Mouse (Mus musculus): ENCODE measurements around the gene Mrpl3. TPM values are rescaled to one million over a fixed set of nuclear protein-coding genes. Genes with fewer than 3 reads are reported as not detected.

Gene Mrpl3
- polyA plus RNA-seq, 1 experiment from 2014 or later = 42.8 TPM

- no peak overlapping the region for H3K9ac ChIP-seq (ENCODE audit: low read depth, low read length)
- H3K4me1 ChIP-seq (ENCODE audit: control insufficient read depth, low read depth, low read length) = no peaks in the 10 kb centered on the region
- no peak overlapping the region for H3K4me2 ChIP-seq (ENCODE audit: low read depth, low read length)
- H3K36me3 ChIP-seq (ENCODE audit: control insufficient read depth, insufficient read depth) = no peaks in the 10 kb centered on the region
- H3K9me3 ChIP-seq (replicated peaks; ENCODE audit: control insufficient read depth, low read length) = no peaks in the 10 kb centered on the region
- 28% methylated on average over 2 of the region's 2 CpGs for WGBS (ENCODE audit: insufficient replicate concordance)
- ATAC-seq (ENCODE audit: low read depth) = no peak
- no peak overlapping the region for H3K4me3 ChIP-seq (ENCODE audit: low read depth, low read length)
- no peaks in the 10 kb centered on the region for H3K27me3 ChIP-seq (ENCODE audit: control insufficient read depth, insufficient read depth, low read depth, low read length)
- no peak overlapping the region for H3K27ac ChIP-seq (ENCODE audit: low read length)
Measured at GRCm38 (mm10) chr9:105049636-105050035, 3.4 kb upstream of the Mrpl3 start.

GRCm38 (mm10) chr9:105050257-105050656 lies 2.8 kb upstream of the Mrpl3 start:
- no peaks in the 10 kb centered on the region for H3K36me3 ChIP-seq (ENCODE audit: control insufficient read depth, insufficient read depth)
- H3K9me3 ChIP-seq (replicated peaks; ENCODE audit: control insufficient read depth, low read length) = no peaks in the 10 kb centered on the region
- no peaks in the 10 kb centered on the region for H3K27me3 ChIP-seq (ENCODE audit: control insufficient read depth, insufficient read depth, low read depth, low read length)
- no peak overlapping the region for H3K4me2 ChIP-seq (ENCODE audit: low read depth, low read length)
- no peak for ATAC-seq (ENCODE audit: low read depth)
- no peak overlapping the region for H3K9ac ChIP-seq (ENCODE audit: low read depth, low read length)
- 39% methylated on average over 2 of the region's 2 CpGs for WGBS (ENCODE audit: insufficient replicate concordance)
- no peak overlapping the region for H3K27ac ChIP-seq (ENCODE audit: low read length)
- H3K4me3 ChIP-seq (ENCODE audit: low read depth, low read length) = no peak overlapping the region
- H3K4me1 ChIP-seq (ENCODE audit: control insufficient read depth, low read depth, low read length) = no peaks in the 10 kb centered on the region

- Histone ChIP-seq H3K27me3 (ENCODE audit: control insufficient read depth, insufficient read depth, low read depth, low read length) (no peaks in the 10 kb centered on the region), H3K27ac (ENCODE audit: low read length) (no peak overlapping the region), H3K9me3 (replicated peaks; ENCODE audit: control insufficient read depth, low read length) (no peaks in the 10 kb centered on the region), H3K4me1 (ENCODE audit: control insufficient read depth, low read depth, low read length) (no peaks in the 10 kb centered on the region), H3K4me3 (ENCODE audit: low read depth, low read length) (peak overlapping the region; percentile 93), H3K9ac (ENCODE audit: low read depth, low read length) (peak overlapping the region; percentile 90), H3K36me3 (ENCODE audit: control insufficient read depth, insufficient read depth) (peaks cover 20% of the 10 kb centered on the region), H3K4me2 (ENCODE audit: low read depth, low read length) (peak overlapping the region; percentile 56)
- WGBS (ENCODE audit: insufficient replicate concordance) = 14% methylated on average over 4 of the region's 4 CpGs
- ATAC-seq (ENCODE audit: low read depth) = no peak
Measured at GRCm38 (mm10) chr9:105053812-105054211, 773 bp downstream of the Mrpl3 start.

- Histone ChIP-seq H3K27ac (ENCODE audit: low read length) (no peak overlapping the region), H3K9me3 (replicated peaks; ENCODE audit: control insufficient read depth, low read length) (no peaks in the 10 kb centered on the region), H3K36me3 (ENCODE audit: control insufficient read depth, insufficient read depth) (peaks cover 2% of the 10 kb centered on the region; the same call in 1 of the 2 replicates), H3K9ac (ENCODE audit: low read depth, low read length) (no peak overlapping the region), H3K4me1 (ENCODE audit: control insufficient read depth, low read depth, low read length) (no peaks in the 10 kb centered on the region), H3K4me2 (ENCODE audit: low read depth, low read length) (no peak overlapping the region), H3K27me3 (ENCODE audit: control insufficient read depth, insufficient read depth, low read depth, low read length) (no peaks in the 10 kb centered on the region), H3K4me3 (ENCODE audit: low read depth, low read length) (no peak overlapping the region)
- WGBS (ENCODE audit: insufficient replicate concordance) = 78% methylated on average over 10 of the region's 10 CpGs
- ATAC-seq (ENCODE audit: low read depth) = no peak
Measured at GRCm38 (mm10) chr9:105069106-105069505, 16.1 kb downstream of the Mrpl3 start.

GRCm38 (mm10) chr9:105072991-105073748 lies 20.1 kb downstream of the Mrpl3 start:
- no peak overlapping the region for H3K9ac ChIP-seq (ENCODE audit: low read depth, low read length)
- H3K9me3 ChIP-seq (replicated peaks; ENCODE audit: control insufficient read depth, low read length) = no peaks in the 10 kb centered on the region
- H3K4me1 ChIP-seq (ENCODE audit: control insufficient read depth, low read depth, low read length) = no peaks in the 10 kb centered on the region
- peaks cover 5% of the 10 kb centered on the region for H3K36me3 ChIP-seq (ENCODE audit: control insufficient read depth, insufficient read depth)
- no peaks in the 10 kb centered on the region for H3K27me3 ChIP-seq (ENCODE audit: control insufficient read depth, insufficient read depth, low read depth, low read length)
- 67% methylated on average over 4 of the region's 4 CpGs for WGBS (ENCODE audit: insufficient replicate concordance)
- no peak overlapping the region for H3K4me2 ChIP-seq (ENCODE audit: low read depth, low read length)
- no peak overlapping the region for H3K27ac ChIP-seq (ENCODE audit: low read length)
- ATAC-seq (ENCODE audit: low read depth) = no peak
- H3K4me3 ChIP-seq (ENCODE audit: low read depth, low read length) = no peak overlapping the region

GRCm38 (mm10) chr9:105074851-105075250 lies 21.8 kb downstream of the Mrpl3 start:
- ATAC-seq (ENCODE audit: low read depth) = no peak

GRCm38 (mm10) chr9:105076756-105077424 lies 23.9 kb downstream of the Mrpl3 start:
- Histone ChIP-seq H3K27ac (ENCODE audit: low read length) (no peak overlapping the region), H3K9me3 (replicated peaks; ENCODE audit: control insufficient read depth, low read length) (no peaks in the 10 kb centered on the region), H3K4me1 (ENCODE audit: control insufficient read depth, low read depth, low read length) (no peaks in the 10 kb centered on the region), H3K4me3 (ENCODE audit: low read depth, low read length) (no peak overlapping the region), H3K4me2 (ENCODE audit: low read depth, low read length) (no peak overlapping the region), H3K36me3 (ENCODE audit: control insufficient read depth, insufficient read depth) (peaks cover 5% of the 10 kb centered on the region), H3K9ac (ENCODE audit: low read depth, low read length) (no peak overlapping the region), H3K27me3 (ENCODE audit: control insufficient read depth, insufficient read depth, low read depth, low read length) (no peaks in the 10 kb centered on the region)
- 83% methylated on average over 13 of the region's 13 CpGs for WGBS (ENCODE audit: insufficient replicate concordance)
- no peak for ATAC-seq (ENCODE audit: low read depth)

More at GRCm38 (mm10) chr9:105074851-105075250, 21.8 kb downstream of the Mrpl3 start:
- Histone ChIP-seq H3K4me2 (ENCODE audit: low read depth, low read length) (no peak overlapping the region), H3K27me3 (ENCODE audit: control insufficient read depth, insufficient read depth, low read depth, low read length) (no peaks in the 10 kb centered on the region), H3K9ac (ENCODE audit: low read depth, low read length) (no peak overlapping the region), H3K4me1 (ENCODE audit: control insufficient read depth, low read depth, low read length) (no peaks in the 10 kb centered on the region), H3K4me3 (ENCODE audit: low read depth, low read length) (no peak overlapping the region), H3K36me3 (ENCODE audit: control insufficient read depth, insufficient read depth) (peaks cover 5% of the 10 kb centered on the region), H3K9me3 (replicated peaks; ENCODE audit: control insufficient read depth, low read length) (no peaks in the 10 kb centered on the region), H3K27ac (ENCODE audit: low read length) (no peak overlapping the region)
- 76% methylated on average over 8 of the region's 8 CpGs for WGBS (ENCODE audit: insufficient replicate concordance)

- 71% methylated on average over 4 of the region's 4 CpGs for WGBS (ENCODE audit: insufficient replicate concordance)
- H3K27me3 ChIP-seq (ENCODE audit: control insufficient read depth, insufficient read depth, low read depth, low read length) = no peaks in the 10 kb centered on the region
- no peak for ATAC-seq (ENCODE audit: low read depth)
Measured at GRCm38 (mm10) chr9:105078460-105078859, 25.4 kb downstream of the Mrpl3 start.

GRCm38 (mm10) chr9:105080246-105080645 lies 27.2 kb downstream of the Mrpl3 start:
- Histone ChIP-seq H3K9me3 (replicated peaks; ENCODE audit: control insufficient read depth, low read length) (no peaks in the 10 kb centered on the region), H3K36me3 (ENCODE audit: control insufficient read depth, insufficient read depth) (peaks cover 1% of the 10 kb centered on the region; the same call in 1 of the 2 replicates), H3K27ac (ENCODE audit: low read length) (no peak overlapping the region), H3K4me1 (ENCODE audit: control insufficient read depth, low read depth, low read length) (no peaks in the 10 kb centered on the region), H3K4me3 (ENCODE audit: low read depth, low read length) (no peak overlapping the region), H3K9ac (ENCODE audit: low read depth, low read length) (no peak overlapping the region), H3K4me2 (ENCODE audit: low read depth, low read length) (no peak overlapping the region), H3K27me3 (ENCODE audit: control insufficient read depth, insufficient read depth, low read depth, low read length) (no peaks in the 10 kb centered on the region)
- WGBS (ENCODE audit: insufficient replicate concordance) = 75% methylated on average over 3 of the region's 3 CpGs
- no peak for ATAC-seq (ENCODE audit: low read depth)

More at GRCm38 (mm10) chr9:105078460-105078859, 25.4 kb downstream of the Mrpl3 start:
- Histone ChIP-seq H3K36me3 (ENCODE audit: control insufficient read depth, insufficient read depth) (peaks cover 5% of the 10 kb centered on the region), H3K9me3 (replicated peaks; ENCODE audit: control insufficient read depth, low read length) (no peaks in the 10 kb centered on the region), H3K4me2 (ENCODE audit: low read depth, low read length) (no peak overlapping the region), H3K9ac (ENCODE audit: low read depth, low read length) (no peak overlapping the region), H3K4me1 (ENCODE audit: control insufficient read depth, low read depth, low read length) (no peaks in the 10 kb centered on the region), H3K4me3 (ENCODE audit: low read depth, low read length) (no peak overlapping the region), H3K27ac (ENCODE audit: low read length) (no peak overlapping the region)
